Mouse (Mus musculus) ES-E14 (cell line): ENCODE measurements around the gene Il11ra1. TPM values are rescaled to one million over a fixed set of nuclear protein-coding genes. Genes with fewer than 3 reads are reported as not detected.

Experiments used
- DNase-seq: peaks from one replicate; pipeline ENCODE4 v3.0.0-alpha.2; 2013; ENCODE audit warnings: low read depth, low spot score
- H3K27ac ChIP-seq: 2 replicates; pipeline ENCODE4 v1.5.1; 2012; ENCODE audit warnings: low read depth, mild to moderate bottlenecking, low read length, moderate library complexity, mixed read lengths; ENCODE audit not compliant: poor library complexity, insufficient read depth, severe bottlenecking
- H3K36me3 ChIP-seq: 2 replicates; pipeline ENCODE4 v1.6.1; 2012; ENCODE audit warnings: mild to moderate bottlenecking, low read length, moderate library complexity, mixed read lengths; ENCODE audit not compliant: control insufficient read depth, poor library complexity, insufficient read depth, severe bottlenecking
- H3K4me1 ChIP-seq, 2 experiments: fragments of 150-350 bp in 1 of 2; sonication (generic) in 1 of 2; 2 replicates each; pipeline ENCODE4 v1.6.1; 2012; ENCODE audit warnings: low read length in 2 of 2, mild to moderate bottlenecking in 1 of 2, mixed read lengths in 1 of 2; ENCODE audit not compliant: control insufficient read depth in 2 of 2, insufficient read depth in 2 of 2, poor library complexity in 1 of 2
- H3K4me3 ChIP-seq, 2 experiments: fragments of 150-350 bp in 1 of 2; sonication (generic) in 1 of 2; 2 replicates each; pipeline ENCODE4 v1.5.1; 2012; ENCODE audit warnings: low read length in 2 of 2, low read depth in 1 of 2, mild to moderate bottlenecking in 1 of 2, mixed read lengths in 1 of 2; ENCODE audit not compliant: insufficient read depth in 1 of 2, poor library complexity in 1 of 2, severe bottlenecking in 1 of 2
- H3K9ac ChIP-seq: 2 replicates; pipeline ENCODE4 v1.6.1; 2012; ENCODE audit warnings: low read depth, mild to moderate bottlenecking, low read length, mixed read lengths; ENCODE audit not compliant: poor library complexity, insufficient read depth, severe bottlenecking
- H3K9me3 ChIP-seq: fragments of 150-350 bp; sonication (generic); 2 replicates; pipeline ENCODE4 v1.6.1; 2012; ENCODE audit warnings: low read depth, mild to moderate bottlenecking, low read length; ENCODE audit not compliant: control insufficient read depth, insufficient read depth
- CHD2 ChIP-seq: IDR thresholded peaks from 2 replicates; pipeline ENCODE4 v1.6.1; 2014; ENCODE audit warnings: mild to moderate bottlenecking, low read depth, low read length, inconsistent platforms
- HCFC1 ChIP-seq: IDR thresholded peaks from 2 replicates; pipeline ENCODE4 v1.6.1; 2012; ENCODE audit warnings: low read length, inconsistent platforms, borderline replicate concordance; ENCODE audit not compliant: insufficient read depth
- MAFK ChIP-seq: IDR thresholded peaks from 2 replicates; pipeline ENCODE4 v1.6.1; 2014; ENCODE audit warnings: mild to moderate bottlenecking, low read depth, low read length, inconsistent platforms; ENCODE audit not compliant: insufficient read depth
- ZC3H11A ChIP-seq: IDR thresholded peaks from 2 replicates; pipeline ENCODE4 v1.6.1; 2012; ENCODE audit warnings: low read depth, mild to moderate bottlenecking, inconsistent platforms, low read length, borderline replicate concordance
- ZNF384 ChIP-seq: IDR thresholded peaks from 2 replicates; pipeline ENCODE4 v1.6.1; 2012; ENCODE audit warnings: low read depth, low read length, inconsistent platforms
- in situ Hi-C, 2 experiments: fragments of 600-800 bp; cut with MboI; formaldehyde crosslinking; loops; one replicate each; pipeline ENCODE4 v1.15.1; 2025; ENCODE audit warnings: low sequenced_read_pairs in 2 of 2, inconsistent platforms in 1 of 2; ENCODE audit not compliant: unreplicated experiment in 2 of 2
- total RNA-seq: library from RNA; depleted of rRNA; stranded (reverse); fragments of 300-350 nt; gene quantifications from 2 replicates; pipeline ENCODE4 v1.2.3, GENCODE M21; 2012

The Il11ra1 gene
- total RNA-seq, 1 experiment, result 13.5 TPM

DNA sequence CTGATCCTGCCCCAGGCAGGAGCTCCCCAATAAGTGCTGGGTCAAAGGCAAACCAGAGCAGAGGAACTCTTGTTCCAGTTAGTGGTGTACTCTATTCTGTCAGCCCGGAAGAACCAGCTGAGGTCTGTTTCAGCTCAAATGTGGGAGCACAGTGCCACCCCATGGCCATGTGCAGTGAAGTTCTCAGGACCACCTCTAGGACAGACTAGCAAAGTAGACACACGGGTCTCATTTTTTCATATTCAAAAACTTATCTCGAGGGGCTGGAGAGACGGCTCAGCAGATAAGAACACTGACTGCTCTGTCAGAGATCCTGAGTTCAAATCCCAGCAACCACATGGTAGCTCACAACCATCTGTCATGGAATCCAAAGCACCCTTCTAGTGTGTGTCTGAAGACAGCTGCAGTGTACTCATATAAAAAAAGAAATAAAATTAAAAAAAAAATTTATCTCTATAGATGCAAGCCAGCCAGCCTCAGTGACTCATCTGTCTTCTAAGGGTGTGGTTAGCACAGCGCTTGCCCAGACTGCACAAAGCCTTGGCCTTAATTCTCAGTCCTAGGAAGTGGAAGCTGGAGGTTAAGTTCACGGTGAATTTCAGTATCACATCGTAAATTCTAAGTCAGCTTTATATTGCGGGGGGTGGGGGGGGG is 37.9 kb downstream of the Il11ra1 start:
- Histone ChIP-seq H3K9me3 (no peaks in the 10 kb centered on the region), H3K36me3 (peaks cover 10% of the 10 kb centered on the region), H3K4me1 (peaks cover 0 to 10% of the 10 kb centered on the region in 2 experiments; a peak in 2 of 4 replicates), H3K27ac (no peak overlapping the region), H3K4me3 (no peak overlapping the region), H3K9ac (no peak overlapping the region)
- TF ChIP-seq MAFK (no peak), ZNF384 (no peak), ZC3H11A (peak; percentile 48; the same call in 1 of the 2 replicates)
- in situ Hi-C loops, result no loop called here
- DNase-seq, result no peak

- Histone ChIP-seq H3K36me3 (peaks cover 10% of the 10 kb centered on the region), H3K9ac (no peak overlapping the region), H3K9me3 (no peaks in the 10 kb centered on the region), H3K27ac (no peak overlapping the region), H3K4me1 (peaks cover 0 to 10% of the 10 kb centered on the region in 2 experiments; a peak in 2 of 4 replicates), H3K4me3 (no peak overlapping the region)
- no peak for DNase-seq
- no peak for TF ChIP-seq ZNF384
- TF ChIP-seq MAFK, result no peak
- in situ Hi-C loops, result no loop called here
These were observed 38.4 kb downstream of the Il11ra1 start for GRCm38 (mm10) chr4:41738256-41738603.

- H3K9me3 ChIP-seq, result no peaks in the 10 kb centered on the region
- H3K9ac ChIP-seq, result no peak overlapping the region; the same call in 1 of the 2 replicates
- no peak for TF ChIP-seq ZC3H11A
- no peak for TF ChIP-seq ZNF384
- no peak for TF ChIP-seq CHD2
- no peak for TF ChIP-seq HCFC1
- TF ChIP-seq MAFK, result no peak
- in situ Hi-C loops, result no loop called here
- no peak for DNase-seq
- no peak overlapping the region for H3K4me3 ChIP-seq
- H3K4me1 ChIP-seq, result peaks cover 0 to 10% of the 10 kb centered on the region in 2 experiments; a peak in 2 of 4 replicates
- no peak overlapping the region for H3K27ac ChIP-seq
- peaks cover 10% of the 10 kb centered on the region for H3K36me3 ChIP-seq
These were observed 39.5 kb downstream of the Il11ra1 start for GRCm38 (mm10) chr4:41739260-41739659.

GRCm38 (mm10) chr4:41740380-41741157 is 40.8 kb downstream of the Il11ra1 start:
- Histone ChIP-seq H3K9me3 (no peaks in the 10 kb centered on the region), H3K4me1 (peaks cover 0 to 10% of the 10 kb centered on the region in 2 experiments; a peak in 2 of 4 replicates), H3K4me3 (peak overlapping the region; percentile 74 to 96), H3K9ac (peak overlapping the region; percentile 93), H3K27ac (peak overlapping the region; percentile 24), H3K36me3 (peaks cover 10% of the 10 kb centered on the region)
- in situ Hi-C loops, result no loop called here
- TF ChIP-seq HCFC1 (no peak), ZC3H11A (no peak)
- no peak for DNase-seq
